Mouse (Mus musculus) stomach, postnatal 0 days (tissue): ENCODE measurements around the gene Dnm3.

Source experiments
- CTCF ChIP-seq: IDR thresholded peaks from 2 replicates; pipeline ENCODE4 v1.5.1; 2016; ENCODE audit warnings: antibody characterized with exemption, low read depth, mild to moderate bottlenecking, moderate library complexity
- EP300 ChIP-seq: optimal IDR thresholded peaks from 2 replicates; pipeline ENCODE3; 2016; ENCODE audit warnings: antibody characterized with exemption

- TF ChIP-seq CTCF = no peak
- TF ChIP-seq EP300 = no peak
Measured at GRCm38 (mm10) chr1:162302480-162302879, 175.4 kb downstream of the Dnm3 start.
